Mouse (Mus musculus): ENCODE results near the gene Slbp.

GRCm38 (mm10) chr5:33651921-33652782 lies at the start of gene Slbp:
- 0 out of 2 replicates have a peak, but pooled peaks have one; percentile 9 for TF ChIP-seq CTCF (IDR thresholded peaks at IDR 0.05)
- no peak for TF ChIP-seq EP300 (IDR thresholded peaks at IDR 0.05)

Data from lung, postnatal 0 days (tissue).